Mouse (Mus musculus) hindbrain, embryonic 10.5 days (tissue): Measurements from ENCODE around the gene Mx1. TPM values are rescaled to one million over a fixed set of nuclear protein-coding genes. Genes with fewer than 3 reads are reported as not detected.
A peak's percentile ranks its signal among the peaks of the same experiment; 100 is the strongest.

Experiments
- DNase-seq: peaks from one replicate; pipeline ENCODE4 v3.0.0-alpha.2; 2017; ENCODE audit warnings: low spot score
- H3K27ac ChIP-seq: fragments of 300-500 bp; sonication (generic); 2 replicates; pipeline ENCODE4 v1.5.1; 2016; ENCODE audit warnings: mild to moderate bottlenecking, moderate library complexity
- H3K27me3 ChIP-seq: fragments of 300-500 bp; sonication (generic); 2 replicates; pipeline ENCODE4 v1.6.1; 2016; ENCODE audit warnings: mild to moderate bottlenecking; ENCODE audit not compliant: poor library complexity, insufficient read depth, severe bottlenecking
- H3K36me3 ChIP-seq: fragments of 300-500 bp; sonication (generic); 2 replicates; pipeline ENCODE4 v1.6.1; 2016; ENCODE audit warnings: mild to moderate bottlenecking, moderate library complexity
- H3K4me1 ChIP-seq: fragments of 300-500 bp; sonication (generic); replicated peaks from 2 replicates; pipeline ENCODE4 v1.6.1; 2016; ENCODE audit warnings: mild to moderate bottlenecking
- H3K4me3 ChIP-seq: fragments of 300-500 bp; sonication (generic); 2 replicates; pipeline ENCODE4 v1.5.1; 2016; ENCODE audit warnings: mild to moderate bottlenecking, moderate library complexity
- H3K9me3 ChIP-seq: fragments of 300-500 bp; sonication (generic); 2 replicates; pipeline ENCODE4 v1.6.1; 2016; ENCODE audit warnings: mild to moderate bottlenecking, moderate library complexity
- WGBS: fragments of 180-500 bp; shearing (Covaris S2); methylation state at CpG from one replicate; pipeline ENCODE4 v1.1.7; 2016; 5-methylcytosine and 5-hydroxymethylcytosine counted together
- polyA plus RNA-seq: library from polyadenylated mRNA; unstranded; fragments of >200 nt; fragmentation: Nextera tagmentation; extraction: Ambion mirVana; gene quantifications from 2 replicates; pipeline ENCODE4 v1.2.1, GENCODE M21; 2016

The Mx1 gene
- 0.19 TPM in 1 of 2 replicates, not detected in the other for polyA plus RNA-seq

- Histone ChIP-seq H3K27ac (peak within 1 kb of the TSS; percentile 53; the same call in 1 of the 2 replicates), H3K36me3 (no peaks in the 10 kb centered on the region), H3K4me3 (no peak within 1 kb of the TSS), H3K9me3 (0 out of 2 replicates have a peak, but pooled peaks cover 3% of the 10 kb centered on the region), H3K4me1 (peaks cover 13% of the 10 kb centered on the region), H3K27me3 (no peaks in the 10 kb centered on the region)
- peak; percentile 11 for DNase-seq
- 30% methylated on average over 4 of the region's 4 CpGs for WGBS
Observed at GRCm38 (mm10) chr16:97462481-97463181, at the start of gene Mx1. Gene Mx1, minus strand, starts transcription at chr16:97462907.

- H3K4me1 ChIP-seq = no peaks in the 10 kb centered on the region
- 88% methylated on average over 12 of the region's 12 CpGs for WGBS
- no peak overlapping the region for H3K4me3 ChIP-seq
- no peak overlapping the region for H3K27ac ChIP-seq
- no peaks in the 10 kb centered on the region for H3K27me3 ChIP-seq
- H3K36me3 ChIP-seq = no peaks in the 10 kb centered on the region
- DNase-seq = no peak
- no peaks in the 10 kb centered on the region for H3K9me3 ChIP-seq
Observed at GRCm38 (mm10) chr16:97512347-97512751, 49.6 kb upstream of the Mx1 start.

- no peaks in the 10 kb centered on the region for H3K4me1 ChIP-seq
- H3K4me3 ChIP-seq = no peak overlapping the region
- no peaks in the 10 kb centered on the region for H3K36me3 ChIP-seq
- DNase-seq = no peak
- no peaks in the 10 kb centered on the region for H3K9me3 ChIP-seq
- H3K27me3 ChIP-seq = no peaks in the 10 kb centered on the region
- no peak overlapping the region for H3K27ac ChIP-seq
Observed at GRCm38 (mm10) chr16:97511495-97511894, 48.8 kb upstream of the Mx1 start.

GRCm38 (mm10) chr16:97510849-97511248 lies 48.1 kb upstream of the Mx1 start:
- Histone ChIP-seq H3K4me1 (no peaks in the 10 kb centered on the region), H3K9me3 (no peaks in the 10 kb centered on the region), H3K4me3 (no peak overlapping the region), H3K27me3 (no peaks in the 10 kb centered on the region), H3K36me3 (no peaks in the 10 kb centered on the region), H3K27ac (no peak overlapping the region)
- 82% methylated on average over 5 of the region's 5 CpGs for WGBS
- DNase-seq = no peak

- Histone ChIP-seq H3K4me3 (no peak overlapping the region), H3K4me1 (no peaks in the 10 kb centered on the region), H3K27me3 (no peaks in the 10 kb centered on the region), H3K27ac (no peak overlapping the region), H3K9me3 (no peaks in the 10 kb centered on the region), H3K36me3 (no peaks in the 10 kb centered on the region)
- no peak for DNase-seq
Observed at GRCm38 (mm10) chr16:97507783-97508182, 45.1 kb upstream of the Mx1 start.

- DNase-seq = no peak
- Histone ChIP-seq H3K27me3 (no peaks in the 10 kb centered on the region), H3K9me3 (no peaks in the 10 kb centered on the region), H3K36me3 (no peaks in the 10 kb centered on the region), H3K27ac (no peak overlapping the region), H3K4me1 (no peaks in the 10 kb centered on the region), H3K4me3 (no peak overlapping the region)
- WGBS = 87% methylated on average over 3 of the region's 3 CpGs
Observed at GRCm38 (mm10) chr16:97504793-97505192, 42.1 kb upstream of the Mx1 start.

GRCm38 (mm10) chr16:97503849-97504248 lies 41.1 kb upstream of the Mx1 start:
- H3K36me3 ChIP-seq = no peaks in the 10 kb centered on the region
- H3K9me3 ChIP-seq = no peaks in the 10 kb centered on the region
- 80% methylated on average over 3 of the region's 3 CpGs for WGBS
- H3K27me3 ChIP-seq = no peaks in the 10 kb centered on the region
- no peak for DNase-seq
- H3K4me1 ChIP-seq = no peaks in the 10 kb centered on the region
- no peak overlapping the region for H3K27ac ChIP-seq
- no peak overlapping the region for H3K4me3 ChIP-seq

- 89% methylated on average over 7 of the region's 7 CpGs for WGBS
- no peaks in the 10 kb centered on the region for H3K36me3 ChIP-seq
- no peaks in the 10 kb centered on the region for H3K27me3 ChIP-seq
- no peak overlapping the region for H3K4me3 ChIP-seq
- H3K9me3 ChIP-seq = no peaks in the 10 kb centered on the region
- DNase-seq = no peak
- H3K4me1 ChIP-seq = no peaks in the 10 kb centered on the region
- no peak overlapping the region for H3K27ac ChIP-seq
Observed at GRCm38 (mm10) chr16:97500901-97501300, 38.2 kb upstream of the Mx1 start.

- Histone ChIP-seq H3K36me3 (no peaks in the 10 kb centered on the region), H3K4me1 (no peaks in the 10 kb centered on the region), H3K9me3 (no peaks in the 10 kb centered on the region), H3K27me3 (no peaks in the 10 kb centered on the region), H3K4me3 (no peak overlapping the region), H3K27ac (no peak overlapping the region)
- 96% methylated on average over 7 of the region's 7 CpGs for WGBS
- no peak for DNase-seq
Observed at GRCm38 (mm10) chr16:97499450-97499849, 36.7 kb upstream of the Mx1 start.

- Histone ChIP-seq H3K27me3 (no peaks in the 10 kb centered on the region), H3K9me3 (no peaks in the 10 kb centered on the region), H3K4me1 (no peaks in the 10 kb centered on the region), H3K4me3 (no peak overlapping the region), H3K27ac (no peak overlapping the region), H3K36me3 (no peaks in the 10 kb centered on the region)
- no peak for DNase-seq
- WGBS = 90% methylated on average over 3 of the region's 3 CpGs
Observed at GRCm38 (mm10) chr16:97498139-97498538, 35.4 kb upstream of the Mx1 start.

GRCm38 (mm10) chr16:97497682-97498081 lies 35.0 kb upstream of the Mx1 start:
- Histone ChIP-seq H3K27ac (no peak overlapping the region), H3K9me3 (no peaks in the 10 kb centered on the region), H3K27me3 (no peaks in the 10 kb centered on the region), H3K4me1 (no peaks in the 10 kb centered on the region), H3K36me3 (no peaks in the 10 kb centered on the region), H3K4me3 (no peak overlapping the region)
- DNase-seq = no peak
- WGBS = 58% methylated on average over 5 of the region's 5 CpGs

GRCm38 (mm10) chr16:97496026-97496425 lies 33.3 kb upstream of the Mx1 start:
- WGBS = 38% methylated on average over 3 of the region's 3 CpGs
- DNase-seq = no peak
- no peaks in the 10 kb centered on the region for H3K4me1 ChIP-seq
- H3K9me3 ChIP-seq = no peaks in the 10 kb centered on the region
- no peaks in the 10 kb centered on the region for H3K27me3 ChIP-seq
- no peak overlapping the region for H3K27ac ChIP-seq
- no peaks in the 10 kb centered on the region for H3K36me3 ChIP-seq
- H3K4me3 ChIP-seq = no peak overlapping the region

- Histone ChIP-seq H3K9me3 (no peaks in the 10 kb centered on the region), H3K4me1 (no peaks in the 10 kb centered on the region), H3K4me3 (no peak overlapping the region), H3K27me3 (no peaks in the 10 kb centered on the region), H3K27ac (no peak overlapping the region), H3K36me3 (no peaks in the 10 kb centered on the region)
- 82% methylated on average over 1 of the region's 1 CpGs for WGBS
- DNase-seq = no peak
Observed at GRCm38 (mm10) chr16:97492369-97492768, 29.7 kb upstream of the Mx1 start.

- no peaks in the 10 kb centered on the region for H3K36me3 ChIP-seq
- H3K4me3 ChIP-seq = no peak overlapping the region
- no peaks in the 10 kb centered on the region for H3K27me3 ChIP-seq
- no peaks in the 10 kb centered on the region for H3K9me3 ChIP-seq
- H3K4me1 ChIP-seq = no peaks in the 10 kb centered on the region
- H3K27ac ChIP-seq = no peak overlapping the region
- no peak for DNase-seq
- 79% methylated on average over 2 of the region's 2 CpGs for WGBS
Observed at GRCm38 (mm10) chr16:97478655-97479054, 15.9 kb upstream of the Mx1 start.
